Mouse (Mus musculus): ENCODE measurements around the gene Eif6. TPM values are rescaled to one million over a fixed set of nuclear protein-coding genes. Genes with fewer than 3 reads are reported as not detected.

Eif6 gene
- polyA plus RNA-seq, 1 experiment from 2014 or later: 287 TPM

DNA sequence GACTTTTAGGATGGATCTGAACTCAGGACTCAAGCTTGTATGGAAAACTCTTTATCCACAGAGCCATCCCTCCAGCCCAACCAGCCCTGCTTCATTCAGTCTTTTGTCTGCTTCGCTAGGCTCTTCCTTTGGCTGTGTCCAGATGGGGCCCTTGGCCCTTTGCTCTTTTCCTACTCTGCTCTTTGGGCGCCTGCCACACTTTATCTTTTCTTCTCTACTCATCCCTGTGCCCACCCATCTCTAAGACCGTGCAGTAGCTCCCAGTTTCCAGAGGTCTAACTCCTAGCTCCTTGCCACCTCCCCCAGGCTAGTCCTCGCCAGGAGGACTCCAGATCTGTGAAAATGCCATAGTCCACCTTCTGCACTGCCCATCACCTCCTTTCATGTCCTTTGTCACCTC, 53.1 kb downstream of the Eif6 start:
- H3K4me3 ChIP-seq (ENCODE audit: low read length): no peak overlapping the region
- no peak for ATAC-seq
- H3K4me1 ChIP-seq (ENCODE audit: control insufficient read depth, insufficient read depth, low read length): 0 out of 2 replicates have a peak, but pooled peaks cover 5% of the 10 kb centered on the region
- no peaks in the 10 kb centered on the region for H3K9me3 ChIP-seq (ENCODE audit: control insufficient read depth, low read length)
- H3K4me2 ChIP-seq (ENCODE audit: low read depth, low read length): no peak overlapping the region
- H3K27me3 ChIP-seq (replicated peaks; ENCODE audit: control insufficient read depth, insufficient read depth, low read length): peaks cover 36% of the 10 kb centered on the region; the same call in 1 of the 2 replicates
- no peak overlapping the region for H3K9ac ChIP-seq (ENCODE audit: low read depth, low read length)
- no peak overlapping the region for H3K27ac ChIP-seq (ENCODE audit: low read length)
- WGBS: 67% methylated on average over 4 of the region's 4 CpGs
- H3K36me3 ChIP-seq (ENCODE audit: control insufficient read depth, insufficient read depth, low read length): no peaks in the 10 kb centered on the region

Other genes with a start within 250 kb of the Eif6 start
- 143 and 158 TPM in 2 replicates for gene Gss, start 234.1 kb downstream of the Eif6 start, polyA plus RNA-seq (2015; fragmentation: Nextera tagmentation; extraction: Ambion mirVana)
- gene Myh7b, start 215.7 kb downstream of the Eif6 start, polyA plus RNA-seq (2015; fragmentation: Nextera tagmentation; extraction: Ambion mirVana): 0.77 and 1.3 TPM in 2 replicates
- gene Trpc4ap, start 134.5 kb downstream of the Eif6 start, polyA plus RNA-seq (2015; fragmentation: Nextera tagmentation; extraction: Ambion mirVana): 99.3 and 103 TPM in 2 replicates
- 85.7 and 94.6 TPM in 2 replicates for gene Edem2, start 97.5 kb downstream of the Eif6 start, polyA plus RNA-seq (2015; fragmentation: Nextera tagmentation; extraction: Ambion mirVana)
- gene Gm17581, start 91.1 kb downstream of the Eif6 start, polyA plus RNA-seq (2015; fragmentation: Nextera tagmentation; extraction: Ambion mirVana): not detected in 2 replicates
- gene Procr, start 75.8 kb downstream of the Eif6 start, polyA plus RNA-seq (2015; fragmentation: Nextera tagmentation; extraction: Ambion mirVana): 20.4 and 20.8 TPM in 2 replicates
- gene Mmp24, start 51.6 kb downstream of the Eif6 start, polyA plus RNA-seq (2015; fragmentation: Nextera tagmentation; extraction: Ambion mirVana): 0.18 and 0.21 TPM in 2 replicates
- gene BC029722, start 7.5 kb downstream of the Eif6 start, polyA plus RNA-seq (2015; fragmentation: Nextera tagmentation; extraction: Ambion mirVana): 27.4 and 30.0 TPM in 2 replicates
- 0.33 and 0.35 TPM in 2 replicates for gene Fam83c, start 7.9 kb upstream of the Eif6 start, polyA plus RNA-seq (2015; fragmentation: Nextera tagmentation; extraction: Ambion mirVana)
- gene Uqcc1, start 103.4 kb upstream of the Eif6 start, polyA plus RNA-seq (2015; fragmentation: Nextera tagmentation; extraction: Ambion mirVana): 84.5 and 92.8 TPM in 2 replicates
- gene Gm15557, start 113.8 kb upstream of the Eif6 start, polyA plus RNA-seq (2015; fragmentation: Nextera tagmentation; extraction: Ambion mirVana): 0.18 TPM in 1 of 2 replicates, not detected in the other
- 0.69 and 0.79 TPM in 2 replicates for gene Gdf5, start 118.4 kb upstream of the Eif6 start, polyA plus RNA-seq (2015; fragmentation: Nextera tagmentation; extraction: Ambion mirVana)
- gene Cep250, start 129.5 kb upstream of the Eif6 start, polyA plus RNA-seq (2015; fragmentation: Nextera tagmentation; extraction: Ambion mirVana): 11.1 and 12.7 TPM in 2 replicates
- gene 6430550D23Rik, start 181.1 kb upstream of the Eif6 start, polyA plus RNA-seq (2015; fragmentation: Nextera tagmentation; extraction: Ambion mirVana): 1.7 and 1.9 TPM in 2 replicates
- gene Ergic3, start 181.1 kb upstream of the Eif6 start, polyA plus RNA-seq (2015; fragmentation: Nextera tagmentation; extraction: Ambion mirVana): 268 and 281 TPM in 2 replicates
- 0.05 and 0.06 TPM in 2 replicates for gene Fer1l4, start 226.0 kb upstream of the Eif6 start, polyA plus RNA-seq (2015; fragmentation: Nextera tagmentation; extraction: Ambion mirVana)
- 1.7 and 2.4 TPM in 2 replicates for gene Spag4, start 238.2 kb upstream of the Eif6 start, polyA plus RNA-seq (2015; fragmentation: Nextera tagmentation; extraction: Ambion mirVana)

All from intestine, embryonic 16.5 days (tissue).